Mouse (Mus musculus) cerebellum, adult 2 months (tissue): ENCODE data around the gene Slc25a45.

Experiments
- CTCF ChIP-seq: fragments of 200-500 bp; IDR thresholded peaks from 2 replicates; pipeline ENCODE4 v1.5.1; 2011; ENCODE audit warnings: low read depth, mild to moderate bottlenecking, control low read depth, low read length, moderate library complexity, borderline replicate concordance; ENCODE audit not compliant: insufficient read depth
- POLR2A ChIP-seq: fragments of 200-500 bp; IDR thresholded peaks from 2 replicates; pipeline ENCODE4 v1.6.1; 2011; ENCODE audit warnings: low read length, control low read depth, borderline replicate concordance; ENCODE audit not compliant: insufficient read depth

DNA sequence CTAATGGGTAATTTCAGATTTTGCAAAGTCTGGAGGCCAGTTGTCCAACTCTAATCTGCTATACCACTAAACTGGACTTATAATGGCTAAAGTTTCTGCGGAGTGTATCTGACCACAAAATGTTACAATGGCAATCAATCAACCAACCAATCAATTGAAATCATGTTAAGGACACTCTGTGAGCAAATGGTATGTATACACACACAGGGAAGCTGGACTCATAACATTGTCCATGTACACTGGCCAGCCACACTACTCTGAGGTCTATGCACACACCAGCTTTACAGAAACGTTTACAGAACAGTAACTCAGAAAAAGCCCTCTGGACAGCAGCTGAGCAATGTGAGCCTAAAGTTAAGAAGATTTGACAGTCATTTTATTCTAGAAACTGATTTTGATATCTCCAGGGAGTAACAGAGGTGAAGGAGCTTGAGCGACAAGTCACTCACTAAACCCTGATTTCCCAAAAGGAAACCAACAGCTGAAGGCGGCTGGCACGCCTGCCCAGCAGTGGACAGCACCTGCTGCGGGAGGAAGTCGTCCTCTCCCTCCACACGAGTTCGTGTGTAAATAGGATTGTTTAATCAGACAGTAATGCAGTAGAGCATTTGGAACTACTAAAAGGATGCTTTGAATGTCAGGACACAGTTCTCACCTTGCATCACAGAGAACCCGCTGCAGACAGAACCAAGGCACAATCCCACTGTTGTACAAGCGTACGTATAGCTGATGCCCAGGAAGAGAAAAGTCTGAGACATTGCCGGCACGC is 38.1 kb upstream of the Slc25a45 start:
- no peak for TF ChIP-seq CTCF
- TF ChIP-seq POLR2A, result no peak
